Mouse (Mus musculus) kidney, adult 2 months (tissue): Measurements from ENCODE around the gene Lysmd4.

ENCODE experiments used
- CTCF ChIP-seq: fragments of 200-500 bp; conservative IDR thresholded peaks from 2 replicates; pipeline ENCODE4 v1.5.1; 2011; ENCODE audit warnings: low read depth, mild to moderate bottlenecking, control low read depth, low read length, moderate library complexity, mixed read lengths; ENCODE audit not compliant: insufficient read depth, insufficient read length
- POLR2A ChIP-seq: fragments of 200-500 bp; IDR thresholded peaks from one replicate; pipeline ENCODE4 v1.6.1; 2011; ENCODE audit warnings: low read depth, low read length, control low read depth

- TF ChIP-seq CTCF (peak; percentile 24; the same call in 1 of the 2 replicates), POLR2A (no peak)
Observed at GRCm38 (mm10) chr7:67259828-67260563, 37.7 kb downstream of the Lysmd4 start.
